Mouse (Mus musculus) kidney, adult 11 months (tissue): ENCODE measurements around the gene Gcgr.
"Not testable (repeated sequence)": the region's sequence is repeated elsewhere in the genome, so short reads cannot be mapped to it uniquely, and the experiment has no call there.

Experiments used
- DNase-seq: peaks from one replicate; pipeline ENCODE4 v3.0.0; 2022

The Gcgr gene

DNA sequence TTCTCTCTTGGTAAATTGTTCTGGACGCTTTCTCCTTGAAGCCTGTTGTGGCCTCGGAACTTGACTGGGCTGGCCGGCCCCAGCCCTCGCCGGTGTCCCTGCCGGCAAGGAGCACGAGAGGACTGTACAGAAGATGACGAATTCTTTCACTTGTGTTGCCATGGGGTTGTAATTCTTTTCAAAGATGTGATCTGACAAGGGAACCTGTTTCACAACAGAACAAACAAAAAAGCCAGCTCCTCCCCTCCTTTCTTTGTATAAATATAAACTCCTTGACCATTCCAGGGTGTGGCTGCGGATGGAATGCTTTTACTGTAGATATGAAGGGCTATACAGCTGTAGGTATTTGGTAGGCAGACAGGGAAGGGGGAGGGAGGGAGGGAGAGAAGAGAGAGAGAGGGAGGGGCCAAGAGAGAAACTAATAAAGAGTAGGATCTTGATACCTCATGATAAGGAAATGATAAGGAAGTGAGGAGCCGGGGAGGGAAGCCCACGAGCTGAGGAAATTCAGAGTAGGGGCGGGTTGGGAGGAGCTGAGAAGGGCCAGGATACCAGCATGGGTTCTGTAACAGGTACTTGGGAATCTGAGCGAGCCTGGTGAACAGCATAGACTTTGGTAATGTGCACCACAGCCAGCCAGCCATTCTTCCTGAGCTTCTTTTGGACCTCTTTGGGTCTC, 22.7 kb upstream of the Gcgr start:
- DNase-seq = no peak

DNA sequence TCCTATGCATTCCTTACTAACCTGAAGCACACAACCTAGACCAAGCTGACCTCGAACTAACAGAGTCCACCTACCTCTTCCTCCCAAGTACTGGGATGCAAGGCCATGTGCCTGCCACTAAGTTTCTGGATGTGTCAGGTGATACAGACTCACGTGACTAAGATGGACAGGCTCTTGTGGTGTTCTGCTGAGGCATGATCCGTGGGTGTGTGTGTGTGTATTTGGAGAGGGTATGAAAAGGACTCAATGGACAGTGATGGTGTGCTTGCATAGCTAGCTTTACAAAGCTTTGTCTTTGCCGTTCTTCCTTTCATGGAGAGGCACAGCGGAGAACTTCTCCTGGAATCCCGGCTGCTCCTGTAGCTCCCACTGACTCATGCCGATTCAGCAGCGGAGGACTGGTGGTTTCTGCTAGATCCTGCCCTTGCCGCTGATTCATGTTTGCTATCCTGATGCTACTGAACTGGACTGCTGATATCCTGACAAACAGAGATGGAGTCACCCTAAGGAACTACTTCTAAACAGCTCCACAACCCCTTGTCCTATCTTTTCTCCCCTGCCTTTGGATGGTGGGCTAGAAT, 22.1 kb upstream of the Gcgr start:
- no peak for DNase-seq

DNA sequence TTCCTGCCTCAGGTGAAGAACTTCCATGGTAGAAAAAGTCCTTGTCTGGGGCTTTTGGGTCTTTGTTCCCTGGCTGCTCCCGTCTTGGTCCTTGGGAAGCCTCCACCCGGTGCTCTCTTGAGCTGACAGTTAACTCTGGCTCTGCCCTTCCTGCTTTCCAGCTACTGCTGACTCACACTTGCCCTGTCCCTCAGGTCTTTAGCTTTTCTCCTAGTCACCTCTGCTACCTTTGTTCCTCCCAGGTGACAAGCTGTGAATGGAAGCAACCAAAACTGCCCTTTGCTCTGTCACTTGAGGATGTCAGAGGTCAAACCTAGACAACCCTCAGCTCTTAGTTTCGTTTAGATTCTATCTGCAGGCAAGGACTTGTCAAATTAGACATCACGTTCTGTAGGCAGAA, 20.6 kb upstream of the Gcgr start:
- no peak for DNase-seq

DNA sequence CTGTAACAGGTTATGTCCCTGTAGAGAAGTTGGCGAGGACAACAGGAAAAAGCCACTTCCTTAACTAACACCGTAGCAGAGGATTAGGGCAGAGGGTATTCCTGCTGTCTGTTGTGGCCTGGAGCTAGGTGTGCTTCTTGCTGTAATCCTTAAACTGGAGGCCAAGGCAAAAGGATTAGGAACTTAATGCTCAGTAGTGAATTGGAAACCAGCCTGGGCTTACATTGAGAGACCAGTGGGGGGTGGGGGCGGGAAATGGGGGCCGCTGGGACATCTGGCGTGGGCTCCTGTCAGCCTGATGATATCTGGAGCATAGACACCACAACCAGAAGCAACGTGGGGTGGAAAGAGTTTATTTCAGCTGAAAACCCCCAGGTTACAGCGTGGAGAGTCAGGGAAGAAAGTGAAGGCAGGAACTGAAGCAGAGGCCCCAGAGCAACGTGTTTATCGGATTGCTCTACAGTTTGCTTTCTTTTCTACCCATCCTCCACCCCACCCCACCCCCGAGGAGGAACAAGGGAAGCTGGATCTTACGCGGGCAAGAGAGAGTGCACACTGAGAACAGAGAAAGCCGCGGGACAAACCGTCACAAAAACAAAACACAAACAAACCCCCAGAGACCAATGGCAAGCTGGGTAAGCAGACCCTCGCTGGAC, 20.0 kb upstream of the Gcgr start:
- DNase-seq = no peak

DNA sequence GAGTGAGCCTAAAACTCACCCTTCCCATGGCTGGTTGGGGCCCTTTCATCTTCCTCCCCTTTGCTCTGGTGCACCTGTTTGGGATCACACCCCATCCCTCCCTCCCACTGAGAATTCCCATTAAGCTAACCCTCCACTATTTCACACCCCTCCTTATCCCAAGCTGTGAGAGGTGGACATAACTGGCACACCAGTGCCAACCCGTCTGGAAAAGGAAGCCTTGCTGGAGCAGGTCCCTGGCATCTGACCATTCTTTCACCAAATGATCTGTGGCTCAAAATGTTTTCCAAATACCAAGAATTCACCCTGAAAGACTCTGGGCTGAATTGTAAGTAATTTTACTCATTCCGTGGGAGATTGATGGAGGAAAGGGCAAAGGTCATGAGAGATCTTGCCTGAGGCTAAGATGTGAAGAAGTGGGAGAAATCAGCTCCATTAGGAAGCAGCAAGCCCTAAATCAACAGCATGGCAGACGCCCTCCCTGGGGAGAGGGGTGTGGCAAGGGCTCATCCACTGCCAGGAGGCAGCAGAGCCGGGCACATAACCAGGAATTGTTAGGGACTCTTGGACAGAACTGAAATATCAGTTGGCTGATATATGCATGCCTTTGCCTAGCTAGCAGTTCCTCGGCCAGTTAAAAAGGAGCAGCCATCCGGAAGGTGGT, 17.6 kb upstream of the Gcgr start:
- DNase-seq = no peak

DNA sequence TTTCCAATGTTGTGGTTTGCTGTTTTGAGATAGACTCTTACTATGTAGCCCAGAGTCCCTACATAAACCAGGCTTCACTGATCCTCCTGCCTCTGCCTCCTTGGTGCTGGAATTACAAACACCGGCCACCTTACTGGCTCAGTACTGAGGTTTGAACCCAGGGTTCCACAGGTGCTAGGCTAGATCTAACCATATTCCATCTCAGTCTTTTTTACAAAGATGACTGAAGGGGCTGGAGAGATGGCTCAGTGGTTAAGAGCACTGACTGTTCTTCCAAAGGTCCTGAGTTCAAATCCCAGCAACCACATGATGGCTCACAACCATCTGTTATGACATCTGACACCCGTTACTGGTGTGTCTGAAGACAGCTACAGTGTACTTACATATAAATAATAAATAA, 16.2 kb upstream of the Gcgr start:
- not testable (repeated sequence) for DNase-seq

DNA sequence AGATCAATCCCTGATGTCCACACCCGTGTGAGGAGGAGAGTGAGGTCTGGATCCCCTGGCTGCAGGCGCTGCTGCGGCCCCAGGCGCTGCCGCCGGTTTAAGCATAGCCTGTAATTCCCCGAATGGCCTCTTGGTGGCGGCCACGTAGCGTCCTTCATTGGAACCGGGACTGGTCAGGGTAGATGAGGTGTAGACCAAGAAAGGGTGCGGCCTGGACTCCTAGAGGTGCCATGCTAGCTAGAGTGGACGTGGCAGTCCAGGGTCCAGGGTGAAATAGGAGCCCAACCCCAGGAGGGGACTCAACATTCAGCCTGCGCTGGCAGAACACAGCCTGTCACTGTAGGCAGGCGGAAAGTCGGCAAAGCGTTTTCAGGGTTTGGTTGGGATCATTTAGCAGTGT, 14.9 kb upstream of the Gcgr start:
- DNase-seq = peak; percentile 86

DNA sequence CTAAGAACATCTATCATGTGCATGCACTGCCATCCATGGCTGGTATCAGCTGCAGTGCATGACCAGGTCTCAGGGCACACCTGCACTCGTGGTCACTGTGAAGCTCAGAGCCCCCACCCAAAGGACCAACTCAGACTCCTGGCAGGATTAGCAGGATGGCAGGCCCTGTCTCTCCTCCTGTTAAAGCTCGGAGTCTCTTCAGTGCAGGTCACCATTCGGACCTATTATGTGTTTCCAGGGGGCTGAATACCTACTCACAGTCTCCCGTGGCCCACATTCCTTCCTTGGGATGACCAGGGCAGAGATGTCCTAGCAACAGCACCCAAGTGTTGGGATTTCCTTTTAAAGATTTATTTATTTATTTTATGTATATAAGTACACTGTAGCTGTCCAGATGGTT, 13.4 kb upstream of the Gcgr start:
- DNase-seq = no peak

DNA sequence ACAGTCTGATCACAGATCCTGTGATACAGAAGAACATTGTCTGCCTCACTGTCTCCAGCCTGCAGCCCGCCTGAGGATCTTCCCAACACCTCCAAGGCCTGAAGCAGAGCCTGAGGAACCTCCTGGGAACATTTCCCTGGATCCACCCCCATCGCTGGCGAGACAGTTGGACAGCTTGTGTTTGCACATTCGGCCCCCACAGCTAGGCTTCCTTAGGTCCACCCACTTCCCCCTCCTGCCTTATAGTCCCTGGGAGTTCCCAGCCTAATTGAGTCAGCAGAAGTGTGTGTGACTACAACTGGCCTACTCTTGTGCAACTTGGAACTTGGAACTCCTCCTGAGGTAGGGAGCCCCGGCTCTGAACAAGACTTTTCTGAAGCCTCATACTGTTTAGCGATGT, 12.5 kb upstream of the Gcgr start:
- no peak for DNase-seq

DNA sequence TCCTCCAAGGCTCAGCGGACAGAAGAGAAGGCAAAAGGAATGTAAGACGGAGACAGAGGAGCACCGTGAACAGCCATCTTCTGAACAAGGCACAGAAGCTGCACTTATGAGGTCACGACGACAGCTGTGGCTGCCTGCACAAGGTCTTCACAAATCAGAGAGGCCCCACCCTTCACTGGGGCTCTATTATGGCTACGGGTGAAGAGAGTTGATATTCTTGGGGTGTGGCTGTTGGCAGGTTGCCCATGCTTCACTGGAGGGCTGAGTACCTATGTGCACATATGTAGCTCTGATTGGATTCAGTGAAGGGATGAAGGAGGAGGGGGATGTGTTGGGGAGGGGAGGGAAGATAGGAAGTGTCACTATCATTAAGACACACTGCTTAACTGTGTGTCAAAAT, 11.9 kb upstream of the Gcgr start:
- no peak for DNase-seq

DNA sequence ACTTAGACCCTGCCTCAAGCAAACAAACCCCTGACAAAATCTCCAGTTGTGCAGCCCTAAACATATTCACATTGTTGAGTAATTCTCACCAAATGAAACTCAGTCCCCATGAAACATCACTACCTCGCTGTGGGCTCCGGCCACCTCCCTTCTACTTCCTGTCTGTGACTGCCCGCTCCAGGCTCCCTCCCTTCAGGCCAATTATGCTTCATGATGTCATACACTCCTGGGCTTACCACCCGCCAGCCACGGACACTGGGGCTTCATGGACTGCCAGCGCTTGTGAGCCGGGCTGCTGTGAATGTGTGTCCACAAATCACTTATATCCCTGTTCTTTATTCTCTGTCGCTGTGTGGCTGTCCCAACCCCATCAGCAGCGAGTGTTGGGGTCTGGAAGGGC, 10.8 kb upstream of the Gcgr start:
- DNase-seq = no peak

DNA sequence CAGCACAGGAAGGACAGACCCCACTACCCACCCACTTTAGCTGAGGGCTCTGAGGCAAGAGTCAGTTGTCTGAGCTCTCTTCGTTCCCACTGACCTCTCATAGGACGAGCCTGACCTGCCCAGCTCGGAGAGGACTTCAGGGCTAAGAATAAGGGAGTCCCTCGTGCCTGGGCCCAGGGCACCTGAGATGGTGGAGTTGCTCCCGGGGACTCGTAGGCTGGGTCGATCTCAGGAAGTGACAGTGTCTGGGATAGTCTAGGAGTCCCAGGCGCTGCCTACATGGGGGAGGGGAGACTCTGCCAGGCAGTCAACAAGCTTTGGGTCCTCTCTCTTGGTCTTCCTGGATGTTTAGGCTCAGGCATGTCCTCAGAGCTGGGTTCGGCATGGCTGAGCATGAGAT, 10.0 kb upstream of the Gcgr start:
- DNase-seq = no peak

DNA sequence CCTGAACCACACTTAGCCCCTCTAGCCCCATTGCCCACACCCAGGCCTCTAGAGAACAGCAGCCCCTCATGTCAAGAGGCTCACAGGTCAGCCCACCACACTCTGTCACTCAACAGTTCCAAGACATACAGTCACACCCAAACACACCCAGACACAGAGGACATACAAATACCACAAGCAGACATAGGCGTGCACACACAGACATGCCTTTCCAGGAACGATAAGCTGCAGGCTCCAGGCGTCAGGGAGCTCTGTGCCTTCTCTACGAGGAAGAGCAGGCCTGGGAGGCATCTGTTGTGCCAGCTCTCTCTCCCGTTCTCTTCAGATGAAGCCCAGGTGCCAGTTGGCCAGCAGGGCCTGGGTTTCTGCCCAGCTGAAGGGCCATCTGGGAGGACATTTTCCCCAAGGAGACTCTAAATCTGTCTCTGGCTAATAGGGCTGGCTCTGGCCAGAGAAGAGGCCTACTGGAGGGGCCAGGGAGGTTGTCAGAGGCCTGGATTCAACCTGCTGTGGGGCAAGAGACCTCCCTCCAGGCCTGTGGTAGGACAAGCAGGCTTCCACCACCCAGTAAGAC, 9.4 kb upstream of the Gcgr start:
- no peak for DNase-seq

DNA sequence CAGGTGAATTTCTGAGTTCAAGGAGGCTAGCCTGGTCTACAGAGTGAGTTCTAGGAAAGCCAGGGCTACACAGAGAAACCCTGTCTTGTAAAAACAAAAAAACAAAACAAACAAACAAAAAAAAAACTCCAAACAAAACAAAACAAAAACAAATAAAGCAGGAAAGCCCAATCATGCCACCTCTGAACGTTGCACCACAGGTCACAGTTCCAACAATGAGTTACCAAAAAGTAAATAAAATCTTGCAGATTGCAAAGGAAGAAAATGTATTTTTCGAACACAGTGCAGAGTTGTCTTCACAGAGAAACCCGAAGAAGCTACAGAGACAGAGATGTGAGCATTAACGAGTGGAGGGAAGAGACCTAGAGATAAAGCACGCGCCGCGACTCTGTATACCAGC, 7.9 kb upstream of the Gcgr start:
- DNase-seq = no peak

DNA sequence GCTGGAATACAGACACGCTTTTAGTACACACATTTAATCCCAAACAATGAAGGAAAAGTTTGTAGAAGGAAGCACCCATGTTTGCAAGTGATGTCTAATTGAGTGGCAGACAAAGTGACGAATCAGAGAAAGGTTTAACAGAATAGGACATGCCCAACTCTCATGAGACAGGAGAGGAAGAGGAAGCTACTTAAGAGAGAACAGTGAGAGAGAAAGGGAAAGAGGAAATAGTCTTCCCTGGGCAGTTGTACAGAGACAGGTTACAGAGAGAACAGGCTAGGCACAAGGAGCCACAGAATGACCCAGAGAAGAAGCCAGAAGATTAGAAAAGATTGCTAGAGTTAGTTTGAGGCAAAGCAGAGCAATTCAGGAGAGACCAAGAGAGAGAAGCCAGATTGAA, 4.5 kb upstream of the Gcgr start:
- no peak for DNase-seq

DNA sequence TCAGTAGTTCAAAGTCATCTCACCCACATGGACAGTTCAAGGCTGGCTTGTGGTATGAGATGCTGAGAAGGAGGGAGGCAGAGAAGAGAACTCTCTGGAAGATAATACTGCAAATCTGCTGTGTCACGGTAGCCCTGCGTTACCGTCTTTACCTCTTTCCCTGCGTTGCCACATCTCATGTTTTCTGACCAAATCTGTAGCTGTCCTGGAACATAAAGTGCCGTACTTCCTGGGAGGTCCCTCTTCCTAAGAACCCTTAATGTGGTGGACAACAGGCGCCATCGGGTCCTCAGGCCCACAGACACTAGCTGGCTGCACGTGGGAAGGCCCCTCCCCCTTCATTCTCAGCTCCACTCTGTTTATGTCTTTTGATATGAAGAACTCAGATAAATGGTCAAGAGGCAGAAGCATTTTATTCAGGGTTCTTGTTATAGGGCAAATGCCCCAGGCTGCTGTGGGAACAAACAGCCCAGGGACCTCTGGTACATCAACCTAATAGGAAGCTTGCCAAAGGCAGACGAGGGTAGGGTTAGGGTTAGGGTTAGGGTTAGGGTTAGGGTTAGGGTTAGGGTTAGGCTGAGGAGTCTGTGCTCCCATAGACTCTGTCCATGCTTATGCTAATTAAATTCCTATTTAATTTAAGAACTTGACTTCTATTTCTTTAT, 2.7 kb upstream of the Gcgr start:
- no peak for DNase-seq

DNA sequence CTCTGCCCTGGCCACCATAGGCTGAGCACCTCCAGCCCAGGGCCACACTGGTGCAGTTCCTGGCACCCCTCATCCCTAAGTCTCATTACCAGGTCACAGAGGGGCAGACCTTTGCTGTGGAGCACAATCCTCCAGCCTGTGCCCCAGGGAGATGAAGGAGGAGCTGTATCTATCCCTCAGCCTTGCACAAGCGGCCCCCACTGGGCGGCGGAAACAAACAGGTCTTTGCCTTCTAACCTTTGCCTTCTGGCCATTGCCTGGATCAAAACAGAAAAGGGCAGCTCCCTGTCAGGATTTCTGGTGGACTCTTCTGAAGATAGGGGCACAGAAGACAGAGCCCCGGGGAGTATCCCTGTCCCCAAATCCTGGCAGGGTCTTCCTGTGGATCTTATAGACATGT, 1.6 kb upstream of the Gcgr start:
- no peak for DNase-seq

DNA sequence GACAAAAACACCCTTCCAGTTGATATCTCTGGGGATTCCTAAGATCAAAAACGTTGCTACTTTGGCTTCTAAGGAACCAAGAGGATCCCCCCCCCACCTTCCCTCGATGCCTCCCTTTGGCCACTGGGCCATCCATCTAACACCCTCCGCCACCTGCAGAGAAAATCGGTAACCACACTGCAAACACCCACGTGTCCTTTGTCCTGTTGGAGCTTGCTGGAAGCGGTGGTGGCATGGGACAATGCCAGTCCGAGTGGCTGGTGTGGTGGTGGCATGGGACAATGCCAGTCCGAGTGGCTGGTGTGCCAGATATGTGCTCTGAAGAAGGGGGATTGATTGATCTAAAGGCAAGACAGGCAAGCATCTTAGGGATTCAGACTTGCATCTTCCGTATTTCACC, 1.1 kb downstream of the Gcgr start:
- DNase-seq = peak; percentile 46

DNA sequence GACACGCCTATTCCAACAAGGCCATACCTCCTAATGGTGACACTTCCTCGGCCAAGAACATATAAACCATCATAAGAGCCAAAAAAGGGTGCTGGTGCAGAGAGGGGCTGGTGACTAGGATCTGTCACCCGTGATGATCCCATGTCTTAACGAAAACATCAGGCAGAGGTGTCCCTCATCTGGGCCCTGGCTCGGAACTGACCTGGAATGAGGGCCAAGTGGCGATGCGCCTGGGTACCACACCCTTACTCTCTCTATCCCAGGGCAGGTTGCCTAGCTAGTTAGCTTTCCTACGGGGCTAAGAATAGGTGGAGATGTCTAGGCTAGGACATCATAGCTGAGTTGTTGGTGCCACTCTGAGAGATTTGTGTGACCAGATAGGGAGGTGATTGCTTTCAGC, 3.6 kb downstream of the Gcgr start:
- DNase-seq = no peak

DNA sequence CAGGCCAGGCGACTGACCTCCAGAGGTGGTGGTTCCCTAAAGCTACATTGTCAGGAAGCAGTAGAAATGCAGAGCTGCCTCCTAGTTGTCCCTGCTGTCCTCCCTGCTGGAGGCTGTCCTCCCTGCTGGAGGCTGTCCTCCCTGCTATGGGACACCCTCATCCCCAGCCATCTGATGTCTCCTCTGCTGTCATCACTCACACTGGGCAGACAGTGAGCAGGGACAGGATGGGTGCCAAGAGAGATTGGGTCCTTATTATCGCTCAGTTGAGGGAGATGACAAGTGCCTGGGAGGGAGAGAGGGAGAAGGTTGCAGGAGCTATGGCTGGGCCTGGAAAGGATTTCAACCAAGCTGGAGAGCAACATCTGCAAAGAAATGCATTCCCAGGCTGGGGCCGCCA, 4.6 kb downstream of the Gcgr start:
- DNase-seq = no peak

DNA sequence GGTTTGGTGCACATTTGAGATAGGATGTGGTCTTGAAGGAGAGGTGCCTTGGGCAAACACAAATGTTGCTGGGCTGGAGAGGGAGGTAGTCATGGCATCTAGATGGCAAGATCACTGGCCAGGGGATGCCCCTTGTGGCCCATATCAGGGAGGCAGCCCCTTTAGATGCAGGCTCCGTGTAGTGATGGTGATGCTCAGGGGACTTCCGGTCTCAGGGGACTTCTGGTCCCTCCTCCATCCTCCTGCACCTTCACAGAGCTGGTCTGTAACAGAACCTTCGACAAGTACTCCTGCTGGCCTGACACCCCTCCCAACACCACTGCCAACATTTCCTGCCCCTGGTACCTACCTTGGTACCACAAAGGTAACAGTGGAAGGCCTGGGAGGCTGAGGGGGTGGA, 5.3 kb downstream of the Gcgr start:
- no peak for DNase-seq

DNA sequence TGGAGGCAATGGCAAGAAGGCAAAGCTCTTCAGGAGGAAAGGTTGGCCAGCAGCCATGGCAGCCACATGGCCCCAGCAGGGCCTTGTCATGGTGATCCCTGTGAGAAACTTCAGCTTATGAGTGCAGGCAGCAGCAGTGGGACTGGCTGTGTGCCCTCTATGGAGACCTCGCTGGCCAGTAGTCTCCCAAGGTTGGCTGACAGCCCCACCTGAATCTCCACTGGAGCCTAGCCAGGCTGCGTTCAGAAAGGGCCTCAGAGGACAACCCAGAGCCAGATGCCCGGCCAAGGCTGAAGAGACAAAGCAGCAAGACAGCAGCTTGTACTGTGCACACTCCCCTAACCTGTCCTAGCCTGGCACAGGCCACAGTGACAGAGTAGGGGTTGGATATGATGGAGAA, 8.0 kb downstream of the Gcgr start:
- DNase-seq = peak; percentile 93

DNA sequence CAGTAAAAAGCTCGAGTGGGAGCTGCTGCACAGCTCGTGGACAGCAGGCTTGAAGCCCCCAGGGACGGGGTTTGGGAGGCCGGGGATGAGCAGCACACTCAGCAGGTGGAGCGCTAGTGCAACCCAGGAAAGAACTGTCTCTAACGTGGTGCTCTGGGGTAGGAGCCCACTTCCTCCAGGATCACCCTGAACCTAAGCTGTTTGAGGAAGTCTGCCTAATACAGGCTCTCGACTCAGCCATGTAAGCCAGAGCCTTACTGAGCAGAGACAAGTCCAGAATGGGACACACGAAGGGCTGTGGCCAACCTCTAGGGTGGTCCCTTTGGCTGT, 8.4 kb downstream of the Gcgr start:
- DNase-seq = no peak
